Mouse (Mus musculus) layer of hippocampus, adult 9-11 months (tissue): ENCODE data around the gene Eef1akmt3.
"Not testable (repeated sequence)": the region's sequence is repeated elsewhere in the genome, so short reads cannot be mapped to it uniquely, and the experiment has no call there.

Source experiments
- DNase-seq: peaks from one replicate; pipeline ENCODE4 v3.0.0; 2022

Eef1akmt3 gene

GRCm38 (mm10) chr10:127041274-127041766 lies at the start of gene Eef1akmt3, which contains the start of gene Mettl1:
Gene Eef1akmt3, minus strand, starts transcription at chr10:127041513.
Gene Mettl1, plus strand, starts transcription at chr10:127041414.
- DNase-seq: no peak

- DNase-seq: no peak
Measured at GRCm38 (mm10) chr10:127090560-127091411, 49.5 kb upstream of the Eef1akmt3 start.

- DNase-seq: no peak
Measured at GRCm38 (mm10) chr10:127085633-127086032, 44.3 kb upstream of the Eef1akmt3 start.

GRCm38 (mm10) chr10:127085052-127085451 lies 43.7 kb upstream of the Eef1akmt3 start:
- DNase-seq: no peak

- DNase-seq: no peak
Measured at GRCm38 (mm10) chr10:127083915-127084306, 42.6 kb upstream of the Eef1akmt3 start.

- DNase-seq: no peak
Measured at GRCm38 (mm10) chr10:127083292-127083914, 42.1 kb upstream of the Eef1akmt3 start.

- no peak for DNase-seq
Measured at GRCm38 (mm10) chr10:127081996-127082620, 40.8 kb upstream of the Eef1akmt3 start.

GRCm38 (mm10) chr10:127080901-127081780 lies 39.8 kb upstream of the Eef1akmt3 start:
- no peak for DNase-seq

- DNase-seq: no peak
Measured at GRCm38 (mm10) chr10:127079665-127080391, 38.5 kb upstream of the Eef1akmt3 start.

GRCm38 (mm10) chr10:127078677-127079575 lies 37.6 kb upstream of the Eef1akmt3 start:
- no peak for DNase-seq

- peak; percentile 83 for DNase-seq
Measured at GRCm38 (mm10) chr10:127078001-127078676, 36.8 kb upstream of the Eef1akmt3 start.

GRCm38 (mm10) chr10:127077515-127077914 lies 36.2 kb upstream of the Eef1akmt3 start:
- no peak for DNase-seq

- DNase-seq: no peak
Measured at GRCm38 (mm10) chr10:127076082-127076481, 34.8 kb upstream of the Eef1akmt3 start.

- no peak for DNase-seq
Measured at GRCm38 (mm10) chr10:127075651-127076050, 34.3 kb upstream of the Eef1akmt3 start.

GRCm38 (mm10) chr10:127075080-127075479 lies 33.8 kb upstream of the Eef1akmt3 start, which contains the start of gene Agap2:
Gene Agap2, plus strand, starts transcription at chr10:127075284.
- no peak for DNase-seq

GRCm38 (mm10) chr10:127073981-127074380 lies 32.7 kb upstream of the Eef1akmt3 start:
- no peak for DNase-seq

- not testable (repeated sequence) for DNase-seq
Measured at GRCm38 (mm10) chr10:127072969-127073368, 31.7 kb upstream of the Eef1akmt3 start.

- DNase-seq: not testable (repeated sequence)
Measured at GRCm38 (mm10) chr10:127072270-127072669, 31.0 kb upstream of the Eef1akmt3 start.

GRCm38 (mm10) chr10:127071203-127071602 lies 29.9 kb upstream of the Eef1akmt3 start:
- DNase-seq: no peak
